Mouse (Mus musculus) common myeloid progenitor, adult 5-6 weeks (primary cell): ENCODE measurements around the gene Dock8. TPM values are rescaled to one million over a fixed set of nuclear protein-coding genes. Genes with fewer than 3 reads are reported as not detected.

Experiments used
- ATAC-seq: replicated peaks from 2 replicates; pipeline ENCODE4 v1.8.0; 2016; ENCODE audit warnings: low read depth, mild to moderate bottlenecking, moderate TSS enrichment, inconsistent platforms; ENCODE audit not compliant: poor library complexity, severe bottlenecking
- total RNA-seq: library from RNA; stranded (forward); fragments of 200-1000, 187-1606 nt; gene quantifications from 2 replicates; pipeline ENCODE4 v1.2.3, GENCODE M21; 2017

Gene Dock8
- total RNA-seq, 1 experiment from 2014 or later = 73.1 TPM

GRCm38 (mm10) chr19:25236596-25237491 lies 237.5 kb downstream of the Dock8 start, which contains the start of gene Kank1:
TSS of gene Kank1 (plus strand) at chr19:25236975.
- peak; percentile 73 for ATAC-seq

GRCm38 (mm10) chr19:25237492-25238040 lies 238.2 kb downstream of the Dock8 start:
- peak; percentile 17; the same call in 1 of the 2 replicates for ATAC-seq

- ATAC-seq = no peak
Measured at GRCm38 (mm10) chr19:25238121-25238520, 238.8 kb downstream of the Dock8 start.

- no peak for ATAC-seq
Measured at GRCm38 (mm10) chr19:25243566-25243965, 244.2 kb downstream of the Dock8 start.

GRCm38 (mm10) chr19:25246062-25246461 lies 246.7 kb downstream of the Dock8 start:
- no peak for ATAC-seq

DNA sequence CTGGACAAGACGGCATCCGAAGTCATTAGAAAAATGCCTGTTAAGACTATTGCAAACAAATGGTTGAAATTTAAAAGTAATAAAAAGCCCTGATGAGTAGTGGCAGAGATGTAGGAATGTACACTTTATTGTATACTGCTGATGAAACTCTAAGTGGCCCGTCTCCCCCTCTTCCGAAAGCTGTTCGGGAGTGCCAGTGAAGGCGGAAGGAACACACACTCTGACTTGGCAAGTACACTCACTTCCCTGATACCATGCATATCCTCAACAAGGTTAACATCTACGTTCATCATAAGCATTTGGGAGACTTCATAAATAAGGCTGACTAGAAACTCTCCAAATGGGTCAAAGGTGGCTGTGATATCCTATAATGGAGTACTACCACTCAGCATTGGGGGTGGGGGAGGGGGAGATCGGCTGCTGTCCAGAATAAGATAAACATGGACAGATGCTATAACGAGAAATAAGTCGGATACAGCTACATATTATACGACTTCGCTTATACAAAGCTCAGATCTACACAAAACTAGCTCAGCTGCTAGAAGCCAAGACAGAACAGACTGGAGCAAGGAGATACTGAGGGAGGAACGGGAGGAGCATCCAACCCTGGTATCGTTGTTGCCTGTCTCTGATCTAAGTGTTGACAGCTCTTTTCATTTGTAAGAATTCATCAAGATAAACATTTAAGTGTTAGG lies 248.7 kb downstream of the Dock8 start:
- no peak for ATAC-seq

GRCm38 (mm10) chr19:25249230-25249629 lies 249.9 kb downstream of the Dock8 start:
- no peak for ATAC-seq

DNA sequence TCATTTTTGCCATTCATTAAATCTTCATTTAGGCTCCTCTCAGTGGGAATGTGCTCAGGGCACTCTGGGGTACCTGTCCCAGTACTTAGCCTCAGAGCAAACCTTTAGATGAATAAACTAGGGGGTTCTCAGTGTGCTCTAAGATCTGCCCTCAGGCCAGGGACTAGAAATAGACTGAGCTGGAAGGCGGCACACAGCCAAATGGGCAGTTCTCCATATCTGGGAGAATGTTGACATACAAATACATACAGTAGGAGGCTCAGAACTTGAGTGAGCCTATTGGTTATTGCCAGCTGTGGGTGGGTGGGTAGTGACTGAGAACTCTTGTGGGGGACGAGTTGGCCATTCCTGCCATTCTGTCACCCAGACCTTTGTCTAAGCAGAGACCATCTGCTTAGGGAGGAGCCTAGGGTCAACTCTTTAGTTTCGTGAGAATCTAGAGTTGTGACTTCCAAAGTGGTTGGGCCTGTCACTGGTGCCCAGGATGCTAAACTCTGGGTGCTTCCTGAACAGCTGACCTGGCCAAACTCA lies 252.3 kb downstream of the Dock8 start:
- no peak for ATAC-seq

Other genes with a start within 250 kb of the Dock8 start
- gene Pgm5, start 137.7 kb upstream of the Dock8 start, total RNA-seq = not detected in 2 replicates
- 91.6 and 182 TPM in 2 replicates for gene Gm10053, start 123.8 kb upstream of the Dock8 start, total RNA-seq
- 0.18 TPM in 1 of 2 replicates, not detected in the other for gene Foxd4, start 98.3 kb upstream of the Dock8 start, total RNA-seq
- 28.7 and 37.4 TPM in 2 replicates for gene Cbwd1, start 37.9 kb upstream of the Dock8 start, total RNA-seq
- gene Kank1, start 237.4 kb downstream of the Dock8 start, total RNA-seq = not detected in 2 replicates